20 mouse cellular contexts compared by ENCODE assay signal in the genomic region with DNA sequence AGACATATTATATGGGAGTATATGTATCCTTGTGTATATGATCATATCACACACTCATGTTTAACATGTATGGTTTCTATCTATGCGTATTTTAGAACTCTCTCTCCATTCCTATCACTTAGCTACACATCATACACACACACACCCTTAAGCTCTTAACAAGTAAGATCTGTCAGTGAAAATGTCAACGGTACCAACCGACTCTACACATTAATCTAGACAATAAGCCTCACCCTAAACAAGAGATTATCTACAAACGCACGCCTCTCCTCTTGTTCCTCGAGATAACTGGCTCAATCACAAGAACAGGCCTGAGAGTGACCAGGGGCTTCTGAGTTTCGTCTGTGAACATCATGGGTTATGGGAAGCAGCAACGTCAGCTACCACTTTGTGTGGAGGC.
DNase-seq lines count a peak whose midpoint lies in the region; ATAC-seq and TF ChIP-seq lines count a peak whose summit lies in the region.
"Had no signal": no experiment of that assay in that cellular context is flagged by ENCODE, and none has a peak within 500 bp of the region (broad histone marks: within the 10 kb centered on the region; RNA-seq: fewer than 3 reads in every experiment).

No protein-coding gene starts in this region.

- WGBS in forebrain, embryonic 10.5 days = 81% methylated on average over 8 of the region's 8 CpGs
- WGBS in forebrain, postnatal 0 days = 81% methylated on average over 8 of the region's 8 CpGs
- WGBS in midbrain, embryonic 11.5 days = 66% methylated on average over 8 of the region's 8 CpGs
- 73% methylated on average over 8 of the region's 8 CpGs for WGBS in midbrain, postnatal 0 days
- WGBS in liver, embryonic 11.5 days = 23% methylated on average over 8 of the region's 8 CpGs

- ATAC-seq in forebrain, postnatal 0 days = no peak
- no peak for ATAC-seq in midbrain, embryonic 11.5 days (ENCODE audit: low FRiP score)
- ATAC-seq in midbrain, postnatal 0 days (ENCODE audit: low FRiP score) = no peak
- ATAC-seq in liver, embryonic 11.5 days (replicated peaks; ENCODE audit: low FRiP score) = peak; percentile 84
- ATAC-seq in megakaryocyte progenitor cell, adult 5-6 weeks (replicated peaks; ENCODE audit: poor library complexity) = peak; percentile 79
- ATAC-seq: activated CD4-positive, CD25-positive, alpha-beta regulatory T cell, adult 4 months had no signal

- no peak overlapping the region for H3K4me3 ChIP-seq in forebrain, embryonic 10.5 days
- no peak overlapping the region for H3K4me3 ChIP-seq in forebrain, postnatal 0 days (ENCODE audit: low read depth, low read length)
- no peak overlapping the region for H3K4me3 ChIP-seq in midbrain, embryonic 11.5 days (ENCODE audit: low read depth, low read length)
- H3K4me3 ChIP-seq in midbrain, postnatal 0 days (ENCODE audit: low read depth, low read length) = no peak overlapping the region
- H3K4me3 ChIP-seq in liver, embryonic 11.5 days (ENCODE audit: low read depth, low read length) = no peak overlapping the region
- H3K4me3 ChIP-seq: hindbrain, embryonic 12.5 days; left cerebral cortex, adult 2 months; midbrain, embryonic 12.5 days had no signal

- H3K36me3 ChIP-seq in forebrain, embryonic 10.5 days (replicated peaks) = no peaks in the 10 kb centered on the region
- H3K36me3 ChIP-seq in forebrain, postnatal 0 days (ENCODE audit: insufficient read depth) = no peaks in the 10 kb centered on the region
- H3K36me3 ChIP-seq in midbrain, embryonic 11.5 days (ENCODE audit: control insufficient read depth, insufficient read depth, low read length) = no peaks in the 10 kb centered on the region
- no peaks in the 10 kb centered on the region for H3K36me3 ChIP-seq in midbrain, postnatal 0 days (ENCODE audit: insufficient read depth, low read length)
- H3K36me3 ChIP-seq in liver, embryonic 11.5 days (ENCODE audit: control insufficient read depth, insufficient read depth, low read length) = no peaks in the 10 kb centered on the region
- H3K36me3 ChIP-seq: hindbrain, embryonic 12.5 days; midbrain, embryonic 12.5 days had no signal

- H3K27me3 ChIP-seq in forebrain, embryonic 10.5 days (ENCODE audit: poor library complexity, severe bottlenecking) = no peaks in the 10 kb centered on the region
- H3K27me3 ChIP-seq in forebrain, postnatal 0 days (ENCODE audit: insufficient read depth, low read length) = no peaks in the 10 kb centered on the region
- H3K27me3 ChIP-seq in midbrain, embryonic 11.5 days (ENCODE audit: control insufficient read depth, insufficient read depth, low read length) = no peaks in the 10 kb centered on the region
- no peaks in the 10 kb centered on the region for H3K27me3 ChIP-seq in midbrain, postnatal 0 days (ENCODE audit: insufficient read depth, low read length)
- H3K27me3 ChIP-seq in liver, embryonic 11.5 days (replicated peaks; ENCODE audit: control insufficient read depth, insufficient read depth, low read length) = no peaks in the 10 kb centered on the region
- H3K27me3 ChIP-seq: hindbrain, embryonic 12.5 days; midbrain, embryonic 12.5 days had no signal

- no peak overlapping the region for H3K9ac ChIP-seq in forebrain, postnatal 0 days
- no peak overlapping the region for H3K9ac ChIP-seq in midbrain, embryonic 11.5 days (ENCODE audit: low read length)
- no peak overlapping the region for H3K9ac ChIP-seq in midbrain, postnatal 0 days (replicated peaks; ENCODE audit: low read length, poor library complexity, severe bottlenecking)
- peak overlapping the region; percentile 51; the same call in 1 of the 2 replicates for H3K9ac ChIP-seq in liver, embryonic 11.5 days (ENCODE audit: low read depth, low read length)
- H3K9ac ChIP-seq: hindbrain, embryonic 12.5 days; midbrain, embryonic 12.5 days had no signal

- peaks cover 53% of the 10 kb centered on the region for H3K4me1 ChIP-seq in forebrain, embryonic 10.5 days
- H3K4me1 ChIP-seq in forebrain, postnatal 0 days (ENCODE audit: insufficient read depth) = 0 out of 2 replicates have a peak, but pooled peaks cover 2% of the 10 kb centered on the region
- no peaks in the 10 kb centered on the region for H3K4me1 ChIP-seq in midbrain, embryonic 11.5 days (ENCODE audit: control insufficient read depth, insufficient read depth, low read length)
- no peaks in the 10 kb centered on the region for H3K4me1 ChIP-seq in midbrain, postnatal 0 days (ENCODE audit: insufficient read depth, low read length)
- H3K4me1 ChIP-seq in liver, embryonic 11.5 days (replicated peaks; ENCODE audit: control insufficient read depth, insufficient read depth, low read length) = peaks cover 32% of the 10 kb centered on the region

- no peak for TF ChIP-seq CTCF in forebrain, postnatal 0 days (IDR thresholded peaks at IDR 0.05; ENCODE audit: low read depth)
- no peak for TF ChIP-seq CTCF in midbrain, postnatal 0 days (IDR thresholded peaks at IDR 0.05)

- 0 out of 2 replicates have a peak, but pooled peaks cover 3% of the 10 kb centered on the region for H3K9me3 ChIP-seq in forebrain, embryonic 10.5 days
- H3K9me3 ChIP-seq in forebrain, postnatal 0 days (ENCODE audit: low read length) = no peaks in the 10 kb centered on the region
- no peaks in the 10 kb centered on the region for H3K9me3 ChIP-seq in midbrain, embryonic 11.5 days (ENCODE audit: control insufficient read depth, low read length)
- H3K9me3 ChIP-seq in midbrain, postnatal 0 days (ENCODE audit: low read length) = no peaks in the 10 kb centered on the region
- no peaks in the 10 kb centered on the region for H3K9me3 ChIP-seq in liver, embryonic 11.5 days (ENCODE audit: control insufficient read depth, low read length)
- H3K9me3 ChIP-seq: hindbrain, embryonic 12.5 days; midbrain, embryonic 12.5 days had no signal

- H3K27ac ChIP-seq in forebrain, embryonic 10.5 days = peak overlapping the region; percentile 42; the same call in 1 of the 2 replicates
- H3K27ac ChIP-seq in forebrain, postnatal 0 days (ENCODE audit: low read depth, low read length) = no peak overlapping the region
- no peak overlapping the region for H3K27ac ChIP-seq in midbrain, embryonic 11.5 days (ENCODE audit: low read depth, low read length)
- H3K27ac ChIP-seq in midbrain, postnatal 0 days (ENCODE audit: low read depth, low read length) = no peak overlapping the region
- peak overlapping the region; percentile 90; the same call in 1 of the 2 replicates for H3K27ac ChIP-seq in liver, embryonic 11.5 days (ENCODE audit: low read depth, low read length)
- H3K27ac ChIP-seq: hindbrain, embryonic 12.5 days; left cerebral cortex, adult 2 months; midbrain, embryonic 12.5 days had no signal

- no peak overlapping the region for H3K4me2 ChIP-seq in forebrain, postnatal 0 days (ENCODE audit: low read depth)
- H3K4me2 ChIP-seq in midbrain, embryonic 11.5 days = no peak overlapping the region
- H3K4me2 ChIP-seq in midbrain, postnatal 0 days (ENCODE audit: low read depth, low read length, poor library complexity, severe bottlenecking) = no peak overlapping the region
- H3K4me2 ChIP-seq in liver, embryonic 11.5 days = peak overlapping the region; percentile 38
- H3K4me2 ChIP-seq: hindbrain, embryonic 12.5 days; midbrain, embryonic 12.5 days had no signal

- DNase-seq in forebrain, embryonic 10.5 days (ENCODE audit: extremely low spot score, low spot score) = no peak
- DNase-seq in forebrain, postnatal 0 days = no peak
- peak; percentile 76 for DNase-seq in midbrain, embryonic 11.5 days (ENCODE audit: low spot score, missing footprints)
- DNase-seq in midbrain, postnatal 0 days (ENCODE audit: low spot score) = no peak
- no peak for DNase-seq in liver, embryonic 11.5 days (ENCODE audit: low spot score)
- DNase-seq in gastrocnemius, postnatal 25 days = no peak
- DNase-seq in layer of hippocampus, adult 9-10 months (ENCODE audit: low spot score) = no peak
- DNase-seq: adrenal gland, postnatal 25 days; cerebellum, adult 11-12 months; kidney, adult 8-10 months; kidney, postnatal 14 days; left cerebral cortex, postnatal 4 days; lung, adult 2 months; spleen, adult 18-20 months; thymus, adult 18-20 months had no signal

Comparison
In these comparisons a context has a peak if more than half of its experiments do, and no peak if none do; other contexts are left out.
1. H3K27ac ChIP-seq: peak in forebrain, embryonic 10.5 days (single experiment) and liver, embryonic 11.5 days (single experiment); none in forebrain, postnatal 0 days (single experiment), midbrain, embryonic 11.5 days (single experiment) and midbrain, postnatal 0 days (single experiment).
2. ATAC-seq: peak in liver, embryonic 11.5 days (single experiment) and megakaryocyte progenitor cell, adult 5-6 weeks (single experiment); none in forebrain, postnatal 0 days (single experiment), midbrain, embryonic 11.5 days (single experiment) and midbrain, postnatal 0 days (single experiment).